Mouse (Mus musculus): ENCODE results near the gene Zdhhc19. TPM values are rescaled to one million over a fixed set of nuclear protein-coding genes. Genes with fewer than 3 reads are reported as not detected.

Zdhhc19 gene
- polyA plus RNA-seq, 1 experiment: not detected

- Histone ChIP-seq H3K27me3 (ENCODE audit: control insufficient read depth, insufficient read depth, low read length) (no peaks in the 10 kb centered on the region), H3K4me3 (ENCODE audit: control insufficient read depth, insufficient read depth, low read length) (no peak overlapping the region), H3K36me3 (ENCODE audit: control insufficient read depth, insufficient read depth, low read length) (no peaks in the 10 kb centered on the region), H3K4me1 (replicated peaks; ENCODE audit: control insufficient read depth, insufficient read depth, low read length) (peaks cover 21% of the 10 kb centered on the region), H3K27ac (ENCODE audit: control insufficient read depth, insufficient read depth, low read length) (no peak overlapping the region)
- TF ChIP-seq CTCF (IDR thresholded peaks at IDR 0.05; ENCODE audit: borderline replicate concordance, control insufficient read depth, extremely low read depth, insufficient read depth, low read length, poor library complexity) (no peak), POLR2A (IDR thresholded peaks at IDR 0.05; ENCODE audit: control insufficient read depth, extremely low read depth, insufficient read depth, low read length, poor library complexity) (no peak)
- DNase-seq: no peak
- 71% methylated on average over 10 of the region's 10 CpGs for WGBS
Observed at GRCm38 (mm10) chr16:32595142-32595855, 99.2 kb downstream of the Zdhhc19 start.

- TF ChIP-seq CTCF (IDR thresholded peaks at IDR 0.05; ENCODE audit: borderline replicate concordance, control insufficient read depth, extremely low read depth, insufficient read depth, low read length, poor library complexity) (no peak), POLR2A (IDR thresholded peaks at IDR 0.05; ENCODE audit: control insufficient read depth, extremely low read depth, insufficient read depth, low read length, poor library complexity) (no peak)
- no peaks in the 10 kb centered on the region for H3K27me3 ChIP-seq (ENCODE audit: control insufficient read depth, insufficient read depth, low read length)
- H3K36me3 ChIP-seq (ENCODE audit: control insufficient read depth, insufficient read depth, low read length): no peaks in the 10 kb centered on the region
- no peak overlapping the region for H3K27ac ChIP-seq (ENCODE audit: control insufficient read depth, insufficient read depth, low read length)
- no peak for DNase-seq
- 55% methylated on average over 4 of the region's 4 CpGs for WGBS
- peaks cover 21% of the 10 kb centered on the region for H3K4me1 ChIP-seq (replicated peaks; ENCODE audit: control insufficient read depth, insufficient read depth, low read length)
- H3K4me3 ChIP-seq (ENCODE audit: control insufficient read depth, insufficient read depth, low read length): no peak overlapping the region
Observed at GRCm38 (mm10) chr16:32597909-32598381, 101.9 kb downstream of the Zdhhc19 start.

GRCm38 (mm10) chr16:32599151-32599550, 103.1 kb downstream of the Zdhhc19 start:
- WGBS: 100% methylated on average over 1 of the region's 1 CpGs
- no peak for TF ChIP-seq CTCF (IDR thresholded peaks at IDR 0.05; ENCODE audit: borderline replicate concordance, control insufficient read depth, extremely low read depth, insufficient read depth, low read length, poor library complexity)
- TF ChIP-seq POLR2A (IDR thresholded peaks at IDR 0.05; ENCODE audit: control insufficient read depth, extremely low read depth, insufficient read depth, low read length, poor library complexity): no peak
- H3K4me3 ChIP-seq (ENCODE audit: control insufficient read depth, insufficient read depth, low read length): no peak overlapping the region
- no peaks in the 10 kb centered on the region for H3K36me3 ChIP-seq (ENCODE audit: control insufficient read depth, insufficient read depth, low read length)
- H3K27ac ChIP-seq (ENCODE audit: control insufficient read depth, insufficient read depth, low read length): no peak overlapping the region
- no peak for DNase-seq
- H3K4me1 ChIP-seq (replicated peaks; ENCODE audit: control insufficient read depth, insufficient read depth, low read length): peaks cover 12% of the 10 kb centered on the region
- no peaks in the 10 kb centered on the region for H3K27me3 ChIP-seq (ENCODE audit: control insufficient read depth, insufficient read depth, low read length)

DNA sequence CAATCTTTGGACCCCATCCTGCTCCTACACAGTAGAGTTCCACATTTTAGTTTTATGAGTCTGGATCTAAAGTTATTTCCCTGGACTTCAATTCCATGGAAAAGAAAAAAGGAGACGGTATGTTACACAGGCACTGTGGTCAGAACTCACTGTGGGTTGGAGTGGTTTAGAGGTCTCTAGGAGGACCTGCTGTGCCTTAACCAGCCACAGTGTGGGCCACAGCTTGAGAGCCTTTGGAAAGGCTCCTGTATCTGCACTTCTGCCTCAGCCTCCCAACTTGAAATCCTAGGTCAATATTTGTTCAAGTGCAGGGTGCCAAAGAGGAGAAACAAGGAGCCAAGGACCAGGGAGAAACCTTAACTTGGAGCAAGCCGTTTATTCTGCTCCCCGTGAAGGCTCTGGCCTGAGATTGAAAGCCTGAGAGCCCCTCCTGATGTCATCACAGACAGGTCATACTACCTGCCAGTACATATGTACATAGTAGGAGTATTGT, 106.2 kb downstream of the Zdhhc19 start:
- no peaks in the 10 kb centered on the region for H3K4me1 ChIP-seq (replicated peaks; ENCODE audit: control insufficient read depth, insufficient read depth, low read length)
- TF ChIP-seq CTCF (IDR thresholded peaks at IDR 0.05; ENCODE audit: borderline replicate concordance, control insufficient read depth, extremely low read depth, insufficient read depth, low read length, poor library complexity) (no peak), POLR2A (IDR thresholded peaks at IDR 0.05; ENCODE audit: control insufficient read depth, extremely low read depth, insufficient read depth, low read length, poor library complexity) (no peak)
- no peak for DNase-seq
- no peaks in the 10 kb centered on the region for H3K36me3 ChIP-seq (ENCODE audit: control insufficient read depth, insufficient read depth, low read length)
- no peaks in the 10 kb centered on the region for H3K27me3 ChIP-seq (ENCODE audit: control insufficient read depth, insufficient read depth, low read length)
- H3K4me3 ChIP-seq (ENCODE audit: control insufficient read depth, insufficient read depth, low read length): no peak overlapping the region
- H3K27ac ChIP-seq (ENCODE audit: control insufficient read depth, insufficient read depth, low read length): no peak overlapping the region
- 100% methylated on average over 3 of the region's 3 CpGs for whole genome bisulfite sequencing

DNA sequence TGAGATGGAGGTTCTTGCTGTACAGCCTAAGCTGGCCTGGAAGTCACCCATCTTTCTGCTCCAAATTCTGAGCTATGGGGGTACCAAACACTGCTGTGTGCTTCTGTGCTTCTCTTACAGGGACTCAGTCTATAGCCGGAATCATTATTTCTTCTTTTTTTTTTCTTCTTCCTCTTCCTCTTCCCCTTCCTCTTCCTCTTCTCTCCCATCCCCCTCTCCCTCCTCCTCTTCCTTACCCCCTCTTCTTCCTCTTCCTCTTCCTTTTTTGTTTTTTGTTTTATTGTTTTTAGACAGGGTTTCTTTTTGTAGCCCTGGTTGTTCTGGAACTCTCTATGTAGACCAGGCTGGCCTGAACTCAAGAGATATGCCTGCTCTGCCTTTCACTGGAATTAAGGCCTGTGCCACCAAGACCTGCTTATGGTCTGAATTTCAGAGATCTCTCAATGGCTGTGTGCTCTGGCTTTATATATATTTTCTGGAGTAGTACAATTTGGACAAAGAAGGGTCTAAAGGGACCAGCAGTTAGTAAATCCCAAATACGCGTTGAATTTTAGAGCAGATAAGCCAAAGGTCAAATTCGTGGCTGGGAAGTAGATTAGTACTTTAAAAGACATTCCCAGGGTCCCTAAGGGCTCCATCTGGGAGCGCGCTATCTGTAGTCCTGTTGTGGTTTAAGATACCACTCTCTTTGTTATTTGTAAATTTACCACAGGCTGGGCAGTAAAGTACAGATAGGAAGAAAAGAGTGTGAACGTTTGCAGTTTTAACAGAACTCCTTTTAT, 111.7 kb downstream of the Zdhhc19 start:
- TF ChIP-seq CTCF (IDR thresholded peaks at IDR 0.05; ENCODE audit: borderline replicate concordance, control insufficient read depth, extremely low read depth, insufficient read depth, low read length, poor library complexity): no peak
- no peak for TF ChIP-seq POLR2A (IDR thresholded peaks at IDR 0.05; ENCODE audit: control insufficient read depth, extremely low read depth, insufficient read depth, low read length, poor library complexity)
- no peak overlapping the region for H3K4me3 ChIP-seq (ENCODE audit: control insufficient read depth, insufficient read depth, low read length)
- H3K27ac ChIP-seq (ENCODE audit: control insufficient read depth, insufficient read depth, low read length): no peak overlapping the region; the same call in 1 of the 2 replicates
- WGBS: 78% methylated on average over 7 of the region's 7 CpGs
- no peaks in the 10 kb centered on the region for H3K27me3 ChIP-seq (ENCODE audit: control insufficient read depth, insufficient read depth, low read length)
- peak; percentile 3 for DNase-seq
- no peaks in the 10 kb centered on the region for H3K36me3 ChIP-seq (ENCODE audit: control insufficient read depth, insufficient read depth, low read length)
- H3K4me1 ChIP-seq (replicated peaks; ENCODE audit: control insufficient read depth, insufficient read depth, low read length): peaks cover 3% of the 10 kb centered on the region; the same call in 1 of the 2 replicates

DNA sequence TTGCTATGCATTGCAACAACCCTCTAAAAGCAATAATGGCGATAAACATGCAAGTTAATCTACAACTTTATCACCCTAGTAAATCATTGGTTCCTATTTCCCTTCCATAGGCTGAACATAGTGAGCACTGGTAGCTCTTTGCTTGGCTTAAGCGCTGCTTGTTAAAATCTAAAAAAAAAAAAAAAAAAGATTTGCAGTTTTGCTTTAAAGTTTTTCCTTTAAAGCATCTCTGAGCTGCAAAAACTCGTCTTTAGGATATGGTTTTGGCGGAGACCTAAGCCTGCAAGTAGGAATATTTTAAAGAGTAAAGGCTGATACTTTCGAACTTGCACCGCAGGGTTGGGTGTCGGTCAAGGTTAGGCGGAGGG, 112.3 kb downstream of the Zdhhc19 start:
- TF ChIP-seq POLR2A (IDR thresholded peaks at IDR 0.05; ENCODE audit: control insufficient read depth, extremely low read depth, insufficient read depth, low read length, poor library complexity) (no peak), CTCF (IDR thresholded peaks at IDR 0.05; ENCODE audit: borderline replicate concordance, control insufficient read depth, extremely low read depth, insufficient read depth, low read length, poor library complexity) (no peak)
- WGBS: 5% methylated on average over 8 of the region's 8 CpGs
- peaks cover 3% of the 10 kb centered on the region; the same call in 1 of the 2 replicates for H3K4me1 ChIP-seq (replicated peaks; ENCODE audit: control insufficient read depth, insufficient read depth, low read length)
- DNase-seq: no peak
- no peaks in the 10 kb centered on the region for H3K27me3 ChIP-seq (ENCODE audit: control insufficient read depth, insufficient read depth, low read length)
- H3K36me3 ChIP-seq (ENCODE audit: control insufficient read depth, insufficient read depth, low read length): no peaks in the 10 kb centered on the region
- H3K4me3 ChIP-seq (ENCODE audit: control insufficient read depth, insufficient read depth, low read length): peak overlapping the region; percentile 37
- no peak overlapping the region for H3K27ac ChIP-seq (ENCODE audit: control insufficient read depth, insufficient read depth, low read length)

Data from thymus, adult 2 months (tissue).